Mouse (Mus musculus) ES-Bruce4 (cell line): ENCODE results near the gene Gnb5.

Source experiments
- CTCF ChIP-seq: IDR thresholded peaks from one replicate; pipeline ENCODE4 v1.8.1; 2011; ENCODE audit warnings: low read depth, low read length
- EP300 ChIP-seq: IDR thresholded peaks from 2 replicates; pipeline ENCODE4 v1.6.1; 2011; ENCODE audit warnings: low read depth, low read length; ENCODE audit not compliant: insufficient read depth
- POLR2A ChIP-seq: IDR thresholded peaks from one replicate; pipeline ENCODE4 v1.8.1; 2011; ENCODE audit warnings: low read length; ENCODE audit not compliant: insufficient read depth

DNA sequence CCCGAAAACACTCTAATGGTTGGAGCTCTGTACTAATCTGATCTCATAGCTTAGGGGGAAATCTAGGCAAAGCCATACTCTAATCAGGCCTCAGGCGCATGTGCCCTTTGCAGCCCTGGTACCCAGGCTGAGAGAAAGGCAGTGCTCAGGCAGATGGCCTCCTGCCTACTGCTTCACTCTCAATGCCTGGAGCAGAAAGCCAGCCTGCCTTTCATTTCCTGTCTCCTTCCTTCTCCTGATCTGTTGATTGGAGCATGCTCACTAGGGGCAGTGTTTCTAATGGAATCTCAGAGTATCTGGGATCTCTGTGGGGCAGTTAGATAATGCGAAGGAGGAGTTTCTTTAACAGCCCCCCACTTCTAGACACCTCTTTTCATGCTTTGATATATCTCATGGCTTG, 13.3 kb downstream of the Gnb5 start:
- TF ChIP-seq CTCF (no peak), EP300 (no peak), POLR2A (no peak)
